Mouse (Mus musculus) forebrain, embryonic 13.5 days (tissue): ENCODE results near the gene Lrrc8d. TPM values are rescaled to one million over a fixed set of nuclear protein-coding genes. Genes with fewer than 3 reads are reported as not detected.
"Not testable (repeated sequence)": the region's sequence is repeated elsewhere in the genome, so short reads cannot be mapped to it uniquely, and the experiment has no call there.

Experiments used
- ATAC-seq: fragments of 200-750 bp; cut with Nextera tagmentation; 2 replicates; pipeline ENCODE4 v1.8.0; 2017
- H3K27ac ChIP-seq: fragments of 300-500 bp; sonication (generic); 2 replicates; pipeline ENCODE4 v1.5.1; 2015; ENCODE audit warnings: inconsistent platforms, mild to moderate bottlenecking, moderate library complexity
- H3K27me3 ChIP-seq: fragments of 300-500 bp; sonication (generic); 2 replicates; pipeline ENCODE4 v1.6.1; 2015; ENCODE audit warnings: mild to moderate bottlenecking, inconsistent platforms
- H3K36me3 ChIP-seq: fragments of 300-500 bp; sonication (generic); 2 replicates; pipeline ENCODE4 v1.6.1; 2015; ENCODE audit warnings: mild to moderate bottlenecking, inconsistent platforms; ENCODE audit not compliant: poor library complexity, severe bottlenecking
- H3K4me1 ChIP-seq: fragments of 300-500 bp; sonication (generic); 2 replicates; pipeline ENCODE4 v1.6.1; 2015; ENCODE audit warnings: inconsistent platforms
- H3K4me2 ChIP-seq: fragments of 300-500 bp; sonication (generic); 2 replicates; pipeline ENCODE4 v1.6.1; 2015; ENCODE audit warnings: inconsistent platforms, mild to moderate bottlenecking, moderate library complexity
- H3K4me3 ChIP-seq: fragments of 300-500 bp; sonication (generic); 2 replicates; pipeline ENCODE4 v1.5.1; 2015; ENCODE audit warnings: mild to moderate bottlenecking, inconsistent platforms
- H3K9ac ChIP-seq: fragments of 300-500 bp; sonication (generic); 2 replicates; pipeline ENCODE4 v1.6.1; 2015; ENCODE audit warnings: mild to moderate bottlenecking, inconsistent platforms
- H3K9me3 ChIP-seq: fragments of 300-500 bp; sonication (generic); replicated peaks from 2 replicates; pipeline ENCODE4 v1.6.1; 2016; ENCODE audit warnings: inconsistent platforms
- WGBS: fragments of 180-500 bp; shearing (Covaris S2); methylation state at CpG from one replicate; pipeline ENCODE4 v1.1.7; 2015; 5-methylcytosine and 5-hydroxymethylcytosine counted together
- polyA plus RNA-seq: library from polyadenylated mRNA; unstranded; fragments of >200 nt; fragmentation: Nextera tagmentation; extraction: Ambion mirVana; gene quantifications from 2 replicates; pipeline ENCODE4 v1.2.1, GENCODE M21; 2015

The Lrrc8d gene
- polyA plus RNA-seq, 1 experiment from 2014 or later: 27.2 TPM

- H3K4me1 ChIP-seq: peaks cover 4% of the 10 kb centered on the region; the same call in 1 of the 2 replicates
- no peak overlapping the region for H3K4me3 ChIP-seq
- ATAC-seq: peak; percentile 77
- no peak overlapping the region for H3K9ac ChIP-seq
- peak overlapping the region; percentile 5; the same call in 1 of the 2 replicates for H3K27ac ChIP-seq
- WGBS: 55% methylated on average over 11 of the region's 11 CpGs
- no peak overlapping the region for H3K4me2 ChIP-seq
- no peaks in the 10 kb centered on the region for H3K36me3 ChIP-seq
- H3K9me3 ChIP-seq: no peaks in the 10 kb centered on the region
- no peaks in the 10 kb centered on the region for H3K27me3 ChIP-seq
Measured at GRCm38 (mm10) chr5:105859716-105860460, 160.1 kb downstream of the Lrrc8d start.

GRCm38 (mm10) chr5:105860461-105860835 is 160.7 kb downstream of the Lrrc8d start:
- no peak overlapping the region for H3K4me3 ChIP-seq
- no peaks in the 10 kb centered on the region for H3K9me3 ChIP-seq
- no peaks in the 10 kb centered on the region for H3K27me3 ChIP-seq
- peaks cover 4% of the 10 kb centered on the region; the same call in 1 of the 2 replicates for H3K4me1 ChIP-seq
- no peak overlapping the region for H3K4me2 ChIP-seq
- ATAC-seq: no peak
- no peak overlapping the region for H3K27ac ChIP-seq
- WGBS: 75% methylated on average over 10 of the region's 10 CpGs
- no peaks in the 10 kb centered on the region for H3K36me3 ChIP-seq
- H3K9ac ChIP-seq: no peak overlapping the region

GRCm38 (mm10) chr5:105861616-105862015 is 161.8 kb downstream of the Lrrc8d start:
- WGBS: 96% methylated on average over 5 of the region's 5 CpGs
- no peak for ATAC-seq
- Histone ChIP-seq H3K9ac (no peak overlapping the region), H3K4me3 (no peak overlapping the region), H3K36me3 (no peaks in the 10 kb centered on the region), H3K4me1 (peaks cover 4% of the 10 kb centered on the region; the same call in 1 of the 2 replicates), H3K9me3 (no peaks in the 10 kb centered on the region), H3K27ac (no peak overlapping the region), H3K27me3 (no peaks in the 10 kb centered on the region), H3K4me2 (no peak overlapping the region)

- H3K27ac ChIP-seq, H3K27me3 ChIP-seq, H3K9ac ChIP-seq, H3K4me2 ChIP-seq, ATAC-seq, H3K36me3 ChIP-seq, H3K4me3 ChIP-seq, H3K9me3 ChIP-seq: not testable (repeated sequence)
- peaks cover 20% of the 10 kb centered on the region for H3K4me1 ChIP-seq
- WGBS: 42% methylated on average over 5 of the region's 5 CpGs
Measured at GRCm38 (mm10) chr5:105865110-105865628, 165.4 kb downstream of the Lrrc8d start.

- Histone ChIP-seq H3K27me3 (no peaks in the 10 kb centered on the region), H3K4me1 (peaks cover 16% of the 10 kb centered on the region), H3K36me3 (no peaks in the 10 kb centered on the region), H3K27ac (peak overlapping the region; percentile 14; the same call in 1 of the 2 replicates), H3K4me3 (no peak overlapping the region), H3K4me2 (peak overlapping the region; percentile 14; the same call in 1 of the 2 replicates), H3K9me3 (no peaks in the 10 kb centered on the region), H3K9ac (no peak overlapping the region)
- no peak for ATAC-seq
- 11% methylated on average over 4 of the region's 4 CpGs for WGBS
Measured at GRCm38 (mm10) chr5:105867427-105867826, 167.7 kb downstream of the Lrrc8d start.

GRCm38 (mm10) chr5:105867841-105868447 is 168.2 kb downstream of the Lrrc8d start:
- peak; percentile 23; the same call in 1 of the 2 replicates for ATAC-seq
- peaks cover 16% of the 10 kb centered on the region for H3K4me1 ChIP-seq
- H3K4me3 ChIP-seq: no peak overlapping the region
- H3K9me3 ChIP-seq: no peaks in the 10 kb centered on the region
- H3K27me3 ChIP-seq: no peaks in the 10 kb centered on the region
- peak overlapping the region; percentile 14; the same call in 1 of the 2 replicates for H3K4me2 ChIP-seq
- peak overlapping the region; percentile 14; the same call in 1 of the 2 replicates for H3K27ac ChIP-seq
- WGBS: 56% methylated on average over 16 of the region's 16 CpGs
- no peaks in the 10 kb centered on the region for H3K36me3 ChIP-seq
- no peak overlapping the region for H3K9ac ChIP-seq

- ATAC-seq: peak; percentile 86
- Histone ChIP-seq H3K27ac (no peak overlapping the region), H3K4me1 (peaks cover 16% of the 10 kb centered on the region), H3K9ac (no peak overlapping the region), H3K4me2 (0 out of 2 replicates have a peak overlapping the region, but pooled peaks have one; percentile 14), H3K9me3 (no peaks in the 10 kb centered on the region), H3K4me3 (no peak overlapping the region), H3K36me3 (no peaks in the 10 kb centered on the region), H3K27me3 (no peaks in the 10 kb centered on the region)
- 12% methylated on average over 3 of the region's 3 CpGs for WGBS
Measured at GRCm38 (mm10) chr5:105868593-105868992, 168.8 kb downstream of the Lrrc8d start.

GRCm38 (mm10) chr5:105869739-105870138 is 170.0 kb downstream of the Lrrc8d start:
- WGBS: 85% methylated on average over 7 of the region's 7 CpGs
- no peak overlapping the region for H3K27ac ChIP-seq
- H3K4me1 ChIP-seq: peaks cover 16% of the 10 kb centered on the region
- no peak overlapping the region for H3K4me2 ChIP-seq
- H3K27me3 ChIP-seq: no peaks in the 10 kb centered on the region
- H3K36me3 ChIP-seq: no peaks in the 10 kb centered on the region
- no peak overlapping the region for H3K4me3 ChIP-seq
- no peak for ATAC-seq
- no peak overlapping the region for H3K9ac ChIP-seq
- H3K9me3 ChIP-seq: no peaks in the 10 kb centered on the region

GRCm38 (mm10) chr5:105871140-105871539 is 171.4 kb downstream of the Lrrc8d start:
- Histone ChIP-seq H3K9me3 (no peaks in the 10 kb centered on the region), H3K27me3 (peaks cover 7% of the 10 kb centered on the region; the same call in 1 of the 2 replicates), H3K4me3 (no peak overlapping the region), H3K36me3 (no peaks in the 10 kb centered on the region), H3K27ac (no peak overlapping the region), H3K4me2 (no peak overlapping the region), H3K4me1 (peaks cover 20% of the 10 kb centered on the region), H3K9ac (no peak overlapping the region)
- 86% methylated on average over 3 of the region's 3 CpGs for WGBS
- no peak for ATAC-seq

- H3K9me3 ChIP-seq: no peaks in the 10 kb centered on the region
- no peak overlapping the region for H3K9ac ChIP-seq
- no peak for ATAC-seq
- no peak overlapping the region for H3K27ac ChIP-seq
- H3K4me1 ChIP-seq: peaks cover 18% of the 10 kb centered on the region
- H3K4me2 ChIP-seq: no peak overlapping the region
- H3K4me3 ChIP-seq: no peak overlapping the region
- no peaks in the 10 kb centered on the region for H3K36me3 ChIP-seq
- 85% methylated on average over 8 of the region's 8 CpGs for WGBS
- H3K27me3 ChIP-seq: peaks cover 7% of the 10 kb centered on the region; the same call in 1 of the 2 replicates
Measured at GRCm38 (mm10) chr5:105872176-105872575, 172.4 kb downstream of the Lrrc8d start.

- WGBS: 64% methylated on average over 7 of the region's 7 CpGs
Measured at GRCm38 (mm10) chr5:105872916-105873315, 173.1 kb downstream of the Lrrc8d start.

GRCm38 (mm10) chr5:105873774-105874173 is 174.0 kb downstream of the Lrrc8d start:
- 78% methylated on average over 3 of the region's 3 CpGs for WGBS
- Histone ChIP-seq H3K9ac (no peak overlapping the region), H3K36me3 (no peaks in the 10 kb centered on the region), H3K4me3 (no peak overlapping the region), H3K4me1 (peaks cover 18% of the 10 kb centered on the region), H3K4me2 (no peak overlapping the region), H3K27ac (no peak overlapping the region), H3K27me3 (peaks cover 7% of the 10 kb centered on the region; the same call in 1 of the 2 replicates), H3K9me3 (no peaks in the 10 kb centered on the region)
- ATAC-seq: no peak

More at GRCm38 (mm10) chr5:105872916-105873315, 173.1 kb downstream of the Lrrc8d start:
- no peak overlapping the region for H3K4me3 ChIP-seq
- H3K4me1 ChIP-seq: peaks cover 17% of the 10 kb centered on the region
- H3K27ac ChIP-seq: no peak overlapping the region
- H3K9me3 ChIP-seq: no peaks in the 10 kb centered on the region
- no peaks in the 10 kb centered on the region for H3K36me3 ChIP-seq
- no peak overlapping the region for H3K9ac ChIP-seq
- H3K4me2 ChIP-seq: no peak overlapping the region
- H3K27me3 ChIP-seq: peaks cover 7% of the 10 kb centered on the region; the same call in 1 of the 2 replicates
- ATAC-seq: no peak
